Mouse (Mus musculus): Measurements from ENCODE around the gene Rtraf. TPM values are rescaled to one million over a fixed set of nuclear protein-coding genes. Genes with fewer than 3 reads are reported as not detected.

The Rtraf gene
- polyA plus RNA-seq, 1 experiment from 2014 or later, result 236 TPM

DNA sequence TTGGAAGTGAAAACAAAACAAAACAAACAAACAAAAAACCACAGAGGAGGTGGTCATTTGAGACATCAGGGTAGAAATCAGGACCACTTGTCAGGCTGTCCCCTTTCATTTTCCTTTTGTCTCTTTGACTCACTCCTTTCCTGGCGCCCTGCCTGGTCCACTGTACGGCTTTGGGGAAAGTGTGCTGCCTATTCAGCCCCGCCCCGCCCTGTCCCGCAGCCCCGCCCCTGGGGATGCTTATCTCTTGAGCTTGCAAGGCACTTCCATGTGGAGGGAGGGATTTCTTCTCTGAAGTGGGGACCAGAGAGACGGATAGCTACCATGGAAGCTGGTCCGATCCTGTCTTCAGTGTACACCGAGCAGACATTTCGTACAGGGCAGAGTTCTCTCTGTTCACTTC lies 20.0 kb downstream of the Rtraf start:
- no peak for ATAC-seq (ENCODE audit: insufficient read depth, low FRiP score, low TSS enrichment)
- H3K4me3 ChIP-seq (ENCODE audit: low read depth, low read length), result no peak overlapping the region
- no peaks in the 10 kb centered on the region for H3K27me3 ChIP-seq (ENCODE audit: control insufficient read depth, insufficient read depth, low read length)
- 78% methylated on average over 10 of the region's 10 CpGs for WGBS
- no peak overlapping the region for H3K27ac ChIP-seq (ENCODE audit: low read depth, low read length)
- no peaks in the 10 kb centered on the region for H3K4me1 ChIP-seq (ENCODE audit: control insufficient read depth, insufficient read depth, low read length)
- H3K9me3 ChIP-seq (ENCODE audit: control insufficient read depth, low read length), result no peaks in the 10 kb centered on the region
- no peak for DNase-seq (ENCODE audit: low spot score)
- H3K4me2 ChIP-seq (ENCODE audit: low read depth), result no peak overlapping the region
- no peaks in the 10 kb centered on the region; the same call in 1 of the 2 replicates for H3K36me3 ChIP-seq (ENCODE audit: control insufficient read depth, insufficient read depth, low read length)
- no peak overlapping the region for H3K9ac ChIP-seq (ENCODE audit: low read length)

DNA sequence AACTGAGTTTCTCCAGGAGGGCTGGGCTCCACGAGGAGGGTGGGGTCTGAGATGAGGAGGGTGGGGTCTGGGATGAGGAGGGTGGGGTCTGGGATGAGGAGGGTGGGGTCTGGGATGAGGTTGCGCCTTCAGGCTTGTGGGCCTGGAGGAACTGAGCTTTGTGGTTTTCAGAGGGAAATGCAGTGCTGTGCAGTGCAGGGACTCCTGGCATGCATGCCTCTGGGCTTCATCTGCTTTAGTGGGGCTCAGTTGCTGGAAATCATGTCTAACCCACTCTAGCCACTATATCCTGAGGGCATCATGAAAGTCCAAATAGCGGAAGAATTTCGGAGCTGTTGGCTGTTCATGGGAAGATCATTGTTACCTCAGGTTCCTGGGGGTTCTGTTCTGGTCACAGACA lies 20.4 kb downstream of the Rtraf start:
- DNase-seq (ENCODE audit: low spot score), result no peak
- H3K9me3 ChIP-seq (ENCODE audit: control insufficient read depth, low read length), result no peaks in the 10 kb centered on the region
- no peaks in the 10 kb centered on the region; the same call in 1 of the 2 replicates for H3K36me3 ChIP-seq (ENCODE audit: control insufficient read depth, insufficient read depth, low read length)
- H3K4me1 ChIP-seq (ENCODE audit: control insufficient read depth, insufficient read depth, low read length), result no peaks in the 10 kb centered on the region
- no peak overlapping the region for H3K4me3 ChIP-seq (ENCODE audit: low read depth, low read length)
- no peak overlapping the region for H3K4me2 ChIP-seq (ENCODE audit: low read depth)
- no peak overlapping the region for H3K9ac ChIP-seq (ENCODE audit: low read length)
- H3K27ac ChIP-seq (ENCODE audit: low read depth, low read length), result no peak overlapping the region
- H3K27me3 ChIP-seq (ENCODE audit: control insufficient read depth, insufficient read depth, low read length), result no peaks in the 10 kb centered on the region
- WGBS, result 68% methylated on average over 4 of the region's 4 CpGs
- peak; percentile 27; the same call in 1 of the 2 replicates for ATAC-seq (ENCODE audit: insufficient read depth, low FRiP score, low TSS enrichment)

DNA sequence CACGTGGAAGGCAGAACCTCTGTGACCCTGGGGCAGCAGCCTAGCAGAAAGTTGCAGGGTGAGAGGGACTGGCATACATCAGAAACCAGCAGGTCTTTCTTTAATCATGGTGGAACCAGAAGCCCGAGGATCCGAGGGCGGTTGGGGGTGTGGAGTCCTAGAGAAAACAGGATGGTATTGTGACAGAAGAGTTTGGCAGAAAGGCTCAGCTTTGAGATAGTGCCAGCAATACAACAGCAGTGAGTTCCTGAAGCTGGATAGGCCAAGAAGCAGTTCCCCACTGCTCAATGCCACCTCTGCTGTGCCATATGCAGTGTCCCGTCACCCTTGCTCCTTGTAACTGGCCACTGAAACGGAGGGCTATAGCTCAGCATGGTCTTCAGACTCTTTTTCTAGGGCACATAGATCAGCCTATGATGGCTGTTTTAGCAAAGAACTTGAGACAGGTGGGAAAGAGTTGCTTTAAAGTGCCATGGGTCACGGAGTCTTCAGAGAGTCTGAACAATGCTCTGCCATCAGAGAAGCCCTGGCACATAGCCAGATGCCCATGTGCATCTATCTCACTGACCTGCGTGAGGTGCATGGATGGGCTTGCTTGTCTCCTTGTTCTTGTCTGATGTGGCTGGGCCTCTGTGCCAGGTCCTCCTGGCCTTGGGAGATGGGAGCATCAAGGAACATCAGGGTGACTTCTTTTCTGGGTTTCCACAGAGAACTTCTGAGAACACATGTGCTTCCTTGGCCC lies 22.0 kb downstream of the Rtraf start:
- H3K36me3 ChIP-seq (ENCODE audit: control insufficient read depth, insufficient read depth, low read length), result no peaks in the 10 kb centered on the region; the same call in 1 of the 2 replicates
- H3K4me2 ChIP-seq (ENCODE audit: low read depth), result no peak overlapping the region
- no peak for DNase-seq (ENCODE audit: low spot score)
- H3K27ac ChIP-seq (ENCODE audit: low read depth, low read length), result no peak overlapping the region
- H3K27me3 ChIP-seq (ENCODE audit: control insufficient read depth, insufficient read depth, low read length), result no peaks in the 10 kb centered on the region
- no peaks in the 10 kb centered on the region for H3K9me3 ChIP-seq (ENCODE audit: control insufficient read depth, low read length)
- H3K4me1 ChIP-seq (ENCODE audit: control insufficient read depth, insufficient read depth, low read length), result no peaks in the 10 kb centered on the region
- no peak overlapping the region for H3K9ac ChIP-seq (ENCODE audit: low read length)
- no peak for ATAC-seq (ENCODE audit: insufficient read depth, low FRiP score, low TSS enrichment)
- H3K4me3 ChIP-seq (ENCODE audit: low read depth, low read length), result no peak overlapping the region
- 84% methylated on average over 8 of the region's 8 CpGs for WGBS

DNA sequence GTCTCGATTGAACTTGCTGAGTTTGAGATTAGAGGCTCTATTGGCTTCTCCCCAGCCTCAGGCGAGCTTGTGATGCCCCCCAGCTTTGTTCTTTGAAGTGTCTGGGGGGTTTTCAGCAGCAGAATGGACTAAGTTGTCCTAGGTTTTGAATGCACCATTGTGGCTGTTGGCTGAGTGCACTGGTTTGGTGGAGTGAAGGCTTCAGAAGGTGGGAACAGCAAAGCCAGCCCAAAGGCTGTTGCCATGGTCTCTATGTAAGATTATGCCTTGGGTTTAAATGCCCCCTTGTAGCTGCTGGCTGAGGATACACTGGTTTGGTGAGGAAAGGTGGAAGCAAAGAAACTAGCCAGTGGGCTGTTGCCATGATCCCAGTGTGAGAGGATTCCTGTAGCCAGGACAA lies 23.1 kb downstream of the Rtraf start:
- no peak for DNase-seq (ENCODE audit: low spot score)
- Histone ChIP-seq H3K4me2 (ENCODE audit: low read depth) (no peak overlapping the region), H3K9me3 (ENCODE audit: control insufficient read depth, low read length) (no peaks in the 10 kb centered on the region), H3K4me1 (ENCODE audit: control insufficient read depth, insufficient read depth, low read length) (no peaks in the 10 kb centered on the region), H3K9ac (ENCODE audit: low read length) (no peak overlapping the region), H3K36me3 (ENCODE audit: control insufficient read depth, insufficient read depth, low read length) (no peaks in the 10 kb centered on the region), H3K27me3 (ENCODE audit: control insufficient read depth, insufficient read depth, low read length) (no peaks in the 10 kb centered on the region), H3K27ac (ENCODE audit: low read depth, low read length) (no peak overlapping the region), H3K4me3 (ENCODE audit: low read depth, low read length) (no peak overlapping the region)
- WGBS, result 66% methylated on average over 2 of the region's 2 CpGs
- ATAC-seq (ENCODE audit: insufficient read depth, low FRiP score, low TSS enrichment), result no peak

DNA sequence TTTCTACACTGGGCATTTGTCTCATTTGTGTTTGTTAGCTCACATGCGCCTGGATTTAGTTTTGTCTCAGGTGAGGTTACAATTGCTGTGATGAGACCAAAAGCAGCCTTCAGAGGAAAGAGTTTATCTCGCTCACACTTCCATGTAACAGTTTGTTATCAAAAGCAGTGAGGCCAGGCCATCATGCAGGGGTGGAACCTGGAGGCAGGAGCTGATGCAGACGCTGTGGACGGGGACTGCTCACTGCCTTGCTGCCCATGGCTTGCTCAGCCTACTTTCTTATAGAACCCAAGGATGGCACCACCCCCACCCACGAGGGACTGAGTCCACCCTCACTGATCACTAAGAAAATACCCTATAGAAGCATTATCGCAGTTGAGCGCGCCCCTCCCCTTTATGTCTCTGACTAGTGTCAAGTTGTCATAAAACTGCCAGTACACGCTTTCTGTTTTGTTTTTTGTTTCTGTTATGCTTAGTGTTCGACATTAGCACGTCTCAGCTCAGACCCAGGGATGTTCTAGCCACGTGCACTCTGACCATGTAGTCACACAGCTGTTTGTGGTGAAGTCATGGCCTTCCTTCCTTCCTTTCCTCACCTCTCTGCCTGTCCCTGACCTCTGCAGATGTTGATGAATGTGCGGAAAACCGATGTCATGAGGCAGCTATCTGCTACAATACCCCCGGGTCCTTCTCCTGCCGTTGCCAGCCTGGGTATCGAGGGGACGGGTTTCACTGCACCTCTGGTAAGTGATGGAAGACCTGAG lies 26.9 kb downstream of the Rtraf start:
- no peaks in the 10 kb centered on the region for H3K36me3 ChIP-seq (ENCODE audit: control insufficient read depth, insufficient read depth, low read length)
- H3K4me1 ChIP-seq (ENCODE audit: control insufficient read depth, insufficient read depth, low read length), result no peaks in the 10 kb centered on the region
- H3K4me2 ChIP-seq (ENCODE audit: low read depth), result no peak overlapping the region
- DNase-seq (ENCODE audit: low spot score), result no peak
- H3K27me3 ChIP-seq (ENCODE audit: control insufficient read depth, insufficient read depth, low read length), result no peaks in the 10 kb centered on the region
- H3K9me3 ChIP-seq (ENCODE audit: control insufficient read depth, low read length), result no peaks in the 10 kb centered on the region
- H3K9ac ChIP-seq (ENCODE audit: low read length), result no peak overlapping the region
- WGBS, result 89% methylated on average over 18 of the region's 18 CpGs
- ATAC-seq (ENCODE audit: insufficient read depth, low FRiP score, low TSS enrichment), result no peak
- H3K4me3 ChIP-seq (ENCODE audit: low read depth, low read length), result no peak overlapping the region
- H3K27ac ChIP-seq (ENCODE audit: low read depth, low read length), result no peak overlapping the region

DNA sequence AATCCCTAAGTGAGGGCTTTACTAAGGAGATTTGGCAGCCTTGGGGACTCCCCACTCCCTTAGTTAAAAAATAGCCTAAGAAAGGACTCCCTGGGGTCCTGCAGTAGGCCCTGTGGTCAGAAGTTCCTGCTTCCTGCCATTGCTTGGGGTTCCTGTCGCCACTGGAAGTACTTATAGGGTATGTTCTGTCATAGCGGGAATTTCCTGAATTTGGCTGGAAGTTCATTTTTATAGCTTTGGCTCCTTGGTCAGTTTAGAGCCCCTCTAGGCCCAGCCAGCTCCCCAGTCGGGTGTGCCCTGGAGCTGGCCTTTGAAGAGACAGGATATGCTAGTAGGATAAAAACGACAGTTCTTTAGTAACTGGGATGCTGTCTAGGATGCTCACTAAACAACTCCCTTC lies 28.7 kb downstream of the Rtraf start:
- H3K36me3 ChIP-seq (ENCODE audit: control insufficient read depth, insufficient read depth, low read length), result no peaks in the 10 kb centered on the region
- no peaks in the 10 kb centered on the region for H3K27me3 ChIP-seq (ENCODE audit: control insufficient read depth, insufficient read depth, low read length)
- H3K4me2 ChIP-seq (ENCODE audit: low read depth), result no peak overlapping the region
- no peak overlapping the region for H3K4me3 ChIP-seq (ENCODE audit: low read depth, low read length)
- H3K9ac ChIP-seq (ENCODE audit: low read length), result no peak overlapping the region
- no peak for DNase-seq (ENCODE audit: low spot score)
- no peak for ATAC-seq (ENCODE audit: insufficient read depth, low FRiP score, low TSS enrichment)
- 75% methylated on average over 4 of the region's 4 CpGs for WGBS
- H3K9me3 ChIP-seq (ENCODE audit: control insufficient read depth, low read length), result no peaks in the 10 kb centered on the region
- no peaks in the 10 kb centered on the region for H3K4me1 ChIP-seq (ENCODE audit: control insufficient read depth, insufficient read depth, low read length)
- no peak overlapping the region for H3K27ac ChIP-seq (ENCODE audit: low read depth, low read length)

DNA sequence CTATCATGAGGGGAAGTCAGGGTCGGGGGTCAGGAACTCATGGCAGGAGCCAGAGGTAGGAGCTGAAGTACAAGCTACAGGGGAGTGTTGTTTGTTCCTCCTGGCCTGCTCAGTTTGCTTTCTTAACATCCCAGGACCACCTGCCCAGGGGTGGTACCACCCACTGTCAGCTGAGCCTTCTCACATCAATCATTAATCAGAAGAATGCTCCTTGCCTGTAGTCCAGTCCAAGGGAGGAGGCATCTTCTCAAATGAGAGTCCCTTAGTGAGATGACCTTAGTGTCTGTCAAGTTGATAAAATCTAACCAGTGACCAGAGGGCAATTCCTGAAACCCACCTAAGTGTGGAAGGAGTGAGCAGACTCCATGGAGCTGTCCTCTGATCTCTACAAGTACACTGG lies 35.2 kb downstream of the Rtraf start:
- no peak for DNase-seq (ENCODE audit: low spot score)
- Histone ChIP-seq H3K36me3 (ENCODE audit: control insufficient read depth, insufficient read depth, low read length) (no peaks in the 10 kb centered on the region), H3K4me1 (ENCODE audit: control insufficient read depth, insufficient read depth, low read length) (no peaks in the 10 kb centered on the region), H3K4me2 (ENCODE audit: low read depth) (no peak overlapping the region), H3K9me3 (ENCODE audit: control insufficient read depth, low read length) (no peaks in the 10 kb centered on the region), H3K27me3 (ENCODE audit: control insufficient read depth, insufficient read depth, low read length) (no peaks in the 10 kb centered on the region), H3K9ac (ENCODE audit: low read length) (no peak overlapping the region), H3K27ac (ENCODE audit: low read depth, low read length) (no peak overlapping the region), H3K4me3 (ENCODE audit: low read depth, low read length) (no peak overlapping the region)
- ATAC-seq (ENCODE audit: insufficient read depth, low FRiP score, low TSS enrichment), result no peak
- 75% methylated on average over 1 of the region's 1 CpGs for WGBS

GRCm38 (mm10) chr14:19785797-19786588 lies 37.6 kb downstream of the Rtraf start:
- Histone ChIP-seq H3K9ac (ENCODE audit: low read length) (no peak overlapping the region), H3K36me3 (ENCODE audit: control insufficient read depth, insufficient read depth, low read length) (no peaks in the 10 kb centered on the region), H3K27me3 (ENCODE audit: control insufficient read depth, insufficient read depth, low read length) (no peaks in the 10 kb centered on the region), H3K4me3 (ENCODE audit: low read depth, low read length) (no peak overlapping the region), H3K4me1 (ENCODE audit: control insufficient read depth, insufficient read depth, low read length) (no peaks in the 10 kb centered on the region), H3K9me3 (ENCODE audit: control insufficient read depth, low read length) (no peaks in the 10 kb centered on the region), H3K27ac (ENCODE audit: low read depth, low read length) (no peak overlapping the region), H3K4me2 (ENCODE audit: low read depth) (no peak overlapping the region)
- no peak for DNase-seq (ENCODE audit: low spot score)
- no peak for ATAC-seq (ENCODE audit: insufficient read depth, low FRiP score, low TSS enrichment)
- 78% methylated on average over 9 of the region's 9 CpGs for WGBS

Measured in neural tube, embryonic 11.5 days (tissue).